Mouse (Mus musculus) small intestine, adult 2 months (tissue): ENCODE measurements around the gene Polr2j. TPM values are rescaled to one million over a fixed set of nuclear protein-coding genes. Genes with fewer than 3 reads are reported as not detected.

ENCODE experiments used
- H3K27ac ChIP-seq: fragments of 200-500 bp; 2 replicates; pipeline ENCODE4 v1.5.1; 2012; ENCODE audit warnings: low read depth, low read length, control low read depth, inconsistent platforms; ENCODE audit not compliant: insufficient read depth
- H3K27me3 ChIP-seq: fragments of 200-500 bp; 2 replicates; pipeline ENCODE4 v1.6.1; 2012; ENCODE audit warnings: mild to moderate bottlenecking, moderate library complexity, low read length, inconsistent platforms; ENCODE audit not compliant: control insufficient read depth, insufficient read depth
- H3K36me3 ChIP-seq: fragments of 200-500 bp; 2 replicates; pipeline ENCODE4 v1.6.1; 2012; ENCODE audit warnings: mild to moderate bottlenecking, low read length, control low read depth, inconsistent platforms; ENCODE audit not compliant: control insufficient read depth, insufficient read depth
- H3K4me1 ChIP-seq: fragments of 200-500 bp; 2 replicates; pipeline ENCODE4 v1.6.1; 2012; ENCODE audit warnings: low read length, inconsistent platforms, mixed read lengths; ENCODE audit not compliant: control insufficient read depth, insufficient read depth, insufficient read length
- H3K4me3 ChIP-seq: fragments of 200-500 bp; 2 replicates; pipeline ENCODE4 v1.5.1; 2012; ENCODE audit warnings: low read depth, mild to moderate bottlenecking, control low read depth, inconsistent platforms, low read length, moderate library complexity
- CTCF ChIP-seq: fragments of 200-500 bp; IDR thresholded peaks from 2 replicates; pipeline ENCODE4 v1.5.1; 2012; ENCODE audit warnings: low read depth, mild to moderate bottlenecking, control low read depth, inconsistent platforms, low read length, moderate library complexity, mixed read lengths; ENCODE audit not compliant: insufficient replicate concordance, insufficient read length; ENCODE audit errors: extremely low read depth
- POLR2A ChIP-seq: fragments of 200-500 bp; IDR thresholded peaks from 2 replicates; pipeline ENCODE4 v1.6.1; 2012; ENCODE audit warnings: low read depth, mild to moderate bottlenecking, control low read depth, inconsistent platforms, low read length, moderate library complexity
- WGBS: fragments of 180-500 bp; shearing (Covaris S2); methylation state at CpG from one replicate; pipeline ENCODE4 v1.1.7; 2018; 5-methylcytosine and 5-hydroxymethylcytosine counted together
- polyA plus RNA-seq: library from polyadenylated mRNA; depleted of rRNA; stranded (reverse); fragments of >200 nt; gene quantifications from 2 replicates; pipeline ENCODE4 v1.2.3, GENCODE M21; 2012; rRNA removed

Gene Polr2j
- polyA plus RNA-seq, 1 experiment = 48.4 TPM

DNA sequence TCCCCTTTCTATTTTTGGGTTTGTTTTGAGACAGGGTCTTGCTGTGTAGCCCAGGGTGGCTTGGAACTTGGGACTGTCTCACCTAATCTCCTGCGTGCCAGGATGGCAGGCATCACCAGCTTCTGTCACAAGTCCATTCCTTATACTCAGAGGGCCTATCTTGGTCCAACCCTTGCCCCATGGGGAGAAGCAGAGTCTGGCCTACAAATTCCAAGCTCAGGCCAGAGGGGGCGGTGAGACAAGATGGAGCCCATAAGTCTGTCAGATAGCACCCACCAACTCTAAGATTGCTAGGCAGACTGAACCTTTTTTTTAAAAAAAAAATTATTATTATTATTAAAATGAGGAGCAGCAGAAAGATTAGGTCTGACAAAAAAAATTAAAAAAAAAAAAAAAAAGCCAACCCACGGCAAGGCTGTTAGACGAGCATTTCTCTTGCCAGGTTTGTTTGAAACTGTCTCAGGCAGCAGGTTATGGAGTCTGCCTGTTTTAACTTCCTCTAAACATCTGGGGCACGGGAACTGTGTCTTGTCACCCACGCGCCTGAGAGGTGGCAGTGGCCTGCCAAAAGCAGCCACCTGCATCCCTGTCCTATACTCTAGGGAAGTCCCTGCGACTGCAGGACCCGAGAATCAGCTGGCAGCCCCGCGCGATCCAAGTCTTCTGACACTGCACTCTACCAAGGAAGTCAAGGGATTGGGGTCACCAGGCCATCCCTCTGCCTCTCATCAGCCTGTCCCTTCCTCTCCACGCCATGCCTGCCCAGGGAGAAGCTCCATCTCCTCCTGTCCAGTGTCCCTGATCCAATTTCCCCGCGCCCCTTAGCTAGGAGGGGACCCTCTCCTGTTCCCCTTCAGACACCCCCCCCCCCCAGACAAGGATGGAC, 53.4 kb downstream of the Polr2j start:
- WGBS = 10% methylated on average over 15 of the region's 15 CpGs
- Histone ChIP-seq H3K4me3 (peak overlapping the region; percentile 75), H3K36me3 (peaks cover 5% of the 10 kb centered on the region; the same call in 1 of the 2 replicates), H3K27me3 (no peaks in the 10 kb centered on the region), H3K27ac (peak overlapping the region; percentile 58), H3K4me1 (peaks cover 27% of the 10 kb centered on the region; the same call in 1 of the 2 replicates)
- TF ChIP-seq POLR2A (no peak), CTCF (no peak)

- H3K27me3 ChIP-seq = no peaks in the 10 kb centered on the region
- H3K36me3 ChIP-seq = no peaks in the 10 kb centered on the region
- H3K4me1 ChIP-seq = peaks cover 27% of the 10 kb centered on the region; the same call in 1 of the 2 replicates
- TF ChIP-seq CTCF (no peak), POLR2A (no peak; the same call in none of the 2 replicates)
- peak within 1 kb of the TSS; percentile 97 for H3K27ac ChIP-seq
- peak within 1 kb of the TSS; percentile 75 for H3K4me3 ChIP-seq
- 1% methylated on average over 49 of the region's 49 CpGs for WGBS
These were observed 54.3 kb downstream of the Polr2j start, which contains the start of gene Orai2 for GRCm38 (mm10) chr5:136170512-136171362. Orai2 (minus strand) TSS chr5:136170713.

- H3K27ac ChIP-seq = peak overlapping the region; percentile 97
- peaks cover 27% of the 10 kb centered on the region; the same call in 1 of the 2 replicates for H3K4me1 ChIP-seq
- peak; percentile 16; the same call in 1 of the 2 replicates for TF ChIP-seq POLR2A
- TF ChIP-seq CTCF = no peak
- H3K4me3 ChIP-seq = peak overlapping the region; percentile 75
- 6% methylated on average over 17 of the region's 17 CpGs for WGBS
- H3K36me3 ChIP-seq = no peaks in the 10 kb centered on the region
- no peaks in the 10 kb centered on the region for H3K27me3 ChIP-seq
These were observed 55.2 kb downstream of the Polr2j start for GRCm38 (mm10) chr5:136171363-136172341.

Other genes with a start within 250 kb of the Polr2j start
- gene Hspb1, start 228.7 kb upstream of the Polr2j start, polyA plus RNA-seq = 91.6 and 121 TPM in 2 replicates
- 21.2 and 27.3 TPM in 2 replicates for gene Ywhag, start 182.0 kb upstream of the Polr2j start, polyA plus RNA-seq
- gene Ssc4d, start 142.1 kb upstream of the Polr2j start, polyA plus RNA-seq = 3.6 and 3.9 TPM in 2 replicates
- not detected in 2 replicates for gene Zp3, start 136.5 kb upstream of the Polr2j start, polyA plus RNA-seq
- gene Dtx2, start 121.8 kb upstream of the Polr2j start, polyA plus RNA-seq = 8.7 and 17.6 TPM in 2 replicates
- 1.4 and 3.7 TPM in 2 replicates for gene Upk3b, start 78.1 kb upstream of the Polr2j start, polyA plus RNA-seq
- 0.76 and 1.7 TPM in 2 replicates for gene Upk3bl, start 62.1 kb upstream of the Polr2j start, polyA plus RNA-seq
- gene Rasa4, start 32.7 kb upstream of the Polr2j start, polyA plus RNA-seq = 16.5 and 42.8 TPM in 2 replicates
- gene Lrwd1, start 19.4 kb downstream of the Polr2j start, polyA plus RNA-seq = 8.9 and 16.9 TPM in 2 replicates
- gene Alkbh4, start 19.5 kb downstream of the Polr2j start, polyA plus RNA-seq = 11.2 and 25.3 TPM in 2 replicates
- gene Orai2, start 54.1 kb downstream of the Polr2j start, polyA plus RNA-seq = 28.9 and 31.4 TPM in 2 replicates
- gene Prkrip1, start 82.3 kb downstream of the Polr2j start, polyA plus RNA-seq = 5.5 and 8.4 TPM in 2 replicates
- 3.2 and 7.3 TPM in 2 replicates for gene Sh2b2, start 129.9 kb downstream of the Polr2j start, polyA plus RNA-seq